Mouse (Mus musculus) layer of hippocampus, adult 9-11 months (tissue): ENCODE results near the gene Clpsl2.

ENCODE experiments used
- DNase-seq: peaks from one replicate; pipeline ENCODE4 v3.0.0; 2022

Gene Clpsl2

GRCm38 (mm10) chr17:28549111-28549510, at the start of gene Clpsl2:
Gene Clpsl2, plus strand, starts transcription at chr17:28549411.
- no peak for DNase-seq

- no peak for DNase-seq
Measured at GRCm38 (mm10) chr17:28500465-28500864, 48.7 kb upstream of the Clpsl2 start.

GRCm38 (mm10) chr17:28502196-28502821, 46.9 kb upstream of the Clpsl2 start:
- DNase-seq: no peak

GRCm38 (mm10) chr17:28504182-28504581, 45.0 kb upstream of the Clpsl2 start:
- DNase-seq: no peak

GRCm38 (mm10) chr17:28505591-28505990, 43.6 kb upstream of the Clpsl2 start:
- no peak for DNase-seq

GRCm38 (mm10) chr17:28506895-28507294, 42.3 kb upstream of the Clpsl2 start:
- DNase-seq: no peak

GRCm38 (mm10) chr17:28507496-28507895, 41.7 kb upstream of the Clpsl2 start:
- no peak for DNase-seq

GRCm38 (mm10) chr17:28510445-28511342, 38.5 kb upstream of the Clpsl2 start:
- no peak for DNase-seq

GRCm38 (mm10) chr17:28511616-28512541, 37.3 kb upstream of the Clpsl2 start:
- DNase-seq: no peak

- no peak for DNase-seq
Measured at GRCm38 (mm10) chr17:28512696-28513095, 36.5 kb upstream of the Clpsl2 start.

GRCm38 (mm10) chr17:28513337-28513736, 35.9 kb upstream of the Clpsl2 start:
- DNase-seq: no peak

GRCm38 (mm10) chr17:28513844-28514243, 35.4 kb upstream of the Clpsl2 start:
- DNase-seq: no peak

- DNase-seq: no peak
Measured at GRCm38 (mm10) chr17:28514555-28514954, 34.7 kb upstream of the Clpsl2 start.

GRCm38 (mm10) chr17:28515431-28516341, 33.5 kb upstream of the Clpsl2 start:
- DNase-seq: no peak

- DNase-seq: no peak
Measured at GRCm38 (mm10) chr17:28516881-28517280, 32.3 kb upstream of the Clpsl2 start.

- no peak for DNase-seq
Measured at GRCm38 (mm10) chr17:28517441-28517955, 31.7 kb upstream of the Clpsl2 start, which contains the start of gene Fkbp5. Gene Fkbp5, minus strand, starts transcription at chr17:28517527.

GRCm38 (mm10) chr17:28517956-28518614, 31.1 kb upstream of the Clpsl2 start:
- peak; percentile 92 for DNase-seq

GRCm38 (mm10) chr17:28518615-28519071, 30.6 kb upstream of the Clpsl2 start:
- DNase-seq: no peak

GRCm38 (mm10) chr17:28519827-28520226, 29.4 kb upstream of the Clpsl2 start:
- DNase-seq: no peak

- no peak for DNase-seq
Measured at GRCm38 (mm10) chr17:28520561-28520960, 28.6 kb upstream of the Clpsl2 start.
